Mouse (Mus musculus): ENCODE measurements at regions not wholly inside any gene's neighbourhood (a gene's known extent, or its start where the extent isn't known, plus 50 kb on each side); places are given as distances from the start of the nearest gene placed in this dataset.

- Histone ChIP-seq H3K4me1 (ENCODE audit: control insufficient read depth, insufficient read depth, low read length) (no peaks in the 10 kb centered on the region; the same call in 1 of the 2 replicates), H3K4me3 (replicated peaks; ENCODE audit: low read length) (no peak overlapping the region), H3K36me3 (ENCODE audit: control insufficient read depth, insufficient read depth, low read length) (no peaks in the 10 kb centered on the region), H3K9ac (ENCODE audit: low read depth, low read length, severe bottlenecking) (no peak overlapping the region), H3K4me2 (replicated peaks; ENCODE audit: low read depth, low read length, severe bottlenecking) (no peak overlapping the region), H3K9me3 (ENCODE audit: control insufficient read depth, low read length) (no peaks in the 10 kb centered on the region), H3K27me3 (ENCODE audit: control insufficient read depth, insufficient read depth, low read length) (no peaks in the 10 kb centered on the region), H3K27ac (replicated peaks; ENCODE audit: low read depth, low read length) (no peak overlapping the region)
- ATAC-seq (ENCODE audit: low FRiP score, low read depth), result no peak
- DNase-seq (ENCODE audit: low spot score), result no peak
- WGBS, result 65% methylated on average over 2 of the region's 2 CpGs
- TF ChIP-seq POLR2A (IDR thresholded peaks at IDR 0.05; ENCODE audit: borderline replicate concordance, extremely low read depth, insufficient read depth, insufficient read length), result no peak
Observed at GRCm38 (mm10) chr6:52461186-52461585, 147.9 kb downstream of the Evx1 start.

GRCm38 (mm10) chr6:52463369-52463768 lies 150.1 kb downstream of the Evx1 start:
- no peaks in the 10 kb centered on the region for H3K36me3 ChIP-seq (ENCODE audit: control insufficient read depth, insufficient read depth, low read length)
- WGBS, result 69% methylated on average over 12 of the region's 12 CpGs
- H3K9me3 ChIP-seq (ENCODE audit: control insufficient read depth, low read length), result no peaks in the 10 kb centered on the region
- no peak overlapping the region for H3K4me2 ChIP-seq (replicated peaks; ENCODE audit: low read depth, low read length, severe bottlenecking)
- no peak for DNase-seq (ENCODE audit: low spot score)
- no peak for ATAC-seq (ENCODE audit: low FRiP score, low read depth)
- H3K4me3 ChIP-seq (replicated peaks; ENCODE audit: low read length), result no peak overlapping the region
- TF ChIP-seq POLR2A (IDR thresholded peaks at IDR 0.05; ENCODE audit: borderline replicate concordance, extremely low read depth, insufficient read depth, insufficient read length), result no peak
- H3K27ac ChIP-seq (replicated peaks; ENCODE audit: low read depth, low read length), result no peak overlapping the region
- H3K4me1 ChIP-seq (ENCODE audit: control insufficient read depth, insufficient read depth, low read length), result no peaks in the 10 kb centered on the region
- no peaks in the 10 kb centered on the region for H3K27me3 ChIP-seq (ENCODE audit: control insufficient read depth, insufficient read depth, low read length)
- no peak overlapping the region for H3K9ac ChIP-seq (ENCODE audit: low read depth, low read length, severe bottlenecking)

GRCm38 (mm10) chr6:52464571-52464970 lies 151.3 kb downstream of the Evx1 start:
- H3K27ac ChIP-seq (replicated peaks; ENCODE audit: low read depth, low read length), result no peak overlapping the region
- no peak overlapping the region for H3K4me3 ChIP-seq (replicated peaks; ENCODE audit: low read length)
- 50% methylated on average over 3 of the region's 3 CpGs for WGBS
- no peaks in the 10 kb centered on the region for H3K4me1 ChIP-seq (ENCODE audit: control insufficient read depth, insufficient read depth, low read length)
- H3K36me3 ChIP-seq (ENCODE audit: control insufficient read depth, insufficient read depth, low read length), result no peaks in the 10 kb centered on the region
- H3K9me3 ChIP-seq (ENCODE audit: control insufficient read depth, low read length), result no peaks in the 10 kb centered on the region
- no peaks in the 10 kb centered on the region for H3K27me3 ChIP-seq (ENCODE audit: control insufficient read depth, insufficient read depth, low read length)
- no peak for TF ChIP-seq POLR2A (IDR thresholded peaks at IDR 0.05; ENCODE audit: borderline replicate concordance, extremely low read depth, insufficient read depth, insufficient read length)
- no peak overlapping the region for H3K4me2 ChIP-seq (replicated peaks; ENCODE audit: low read depth, low read length, severe bottlenecking)
- ATAC-seq (ENCODE audit: low FRiP score, low read depth) (no peak), DNase-seq (ENCODE audit: low spot score) (no peak)
- no peak overlapping the region for H3K9ac ChIP-seq (ENCODE audit: low read depth, low read length, severe bottlenecking)

- H3K27ac ChIP-seq (replicated peaks; ENCODE audit: low read depth, low read length), result no peak overlapping the region
- no peak for ATAC-seq (ENCODE audit: low FRiP score, low read depth)
- TF ChIP-seq POLR2A (IDR thresholded peaks at IDR 0.05; ENCODE audit: borderline replicate concordance, extremely low read depth, insufficient read depth, insufficient read length), result no peak
- H3K27me3 ChIP-seq (ENCODE audit: control insufficient read depth, insufficient read depth, low read length), result no peaks in the 10 kb centered on the region
- H3K4me1 ChIP-seq (ENCODE audit: control insufficient read depth, insufficient read depth, low read length), result no peaks in the 10 kb centered on the region
- no peak overlapping the region for H3K4me3 ChIP-seq (replicated peaks; ENCODE audit: low read length)
- DNase-seq (ENCODE audit: low spot score), result no peak
- WGBS, result 79% methylated on average over 9 of the region's 9 CpGs
- H3K36me3 ChIP-seq (ENCODE audit: control insufficient read depth, insufficient read depth, low read length), result no peaks in the 10 kb centered on the region
- no peak overlapping the region for H3K9ac ChIP-seq (ENCODE audit: low read depth, low read length, severe bottlenecking)
- no peak overlapping the region for H3K4me2 ChIP-seq (replicated peaks; ENCODE audit: low read depth, low read length, severe bottlenecking)
- no peaks in the 10 kb centered on the region for H3K9me3 ChIP-seq (ENCODE audit: control insufficient read depth, low read length)
Observed at GRCm38 (mm10) chr6:52465834-52466525, 152.7 kb downstream of the Evx1 start.

- Histone ChIP-seq H3K4me1 (ENCODE audit: control insufficient read depth, insufficient read depth, low read length) (no peaks in the 10 kb centered on the region), H3K4me2 (replicated peaks; ENCODE audit: low read depth, low read length, severe bottlenecking) (no peak overlapping the region), H3K9ac (ENCODE audit: low read depth, low read length, severe bottlenecking) (no peak overlapping the region), H3K27ac (replicated peaks; ENCODE audit: low read depth, low read length) (no peak overlapping the region), H3K27me3 (ENCODE audit: control insufficient read depth, insufficient read depth, low read length) (no peaks in the 10 kb centered on the region), H3K4me3 (replicated peaks; ENCODE audit: low read length) (no peak overlapping the region), H3K9me3 (ENCODE audit: control insufficient read depth, low read length) (no peaks in the 10 kb centered on the region), H3K36me3 (ENCODE audit: control insufficient read depth, insufficient read depth, low read length) (no peaks in the 10 kb centered on the region)
- TF ChIP-seq POLR2A (IDR thresholded peaks at IDR 0.05; ENCODE audit: borderline replicate concordance, extremely low read depth, insufficient read depth, insufficient read length), result no peak
- whole genome bisulfite sequencing, result 70% methylated on average over 13 of the region's 13 CpGs
- ATAC-seq (ENCODE audit: low FRiP score, low read depth) (no peak), DNase-seq (ENCODE audit: low spot score) (no peak)
Observed at GRCm38 (mm10) chr6:52470831-52471230, 157.5 kb downstream of the Evx1 start.

Data from limb, embryonic 14.5 days (tissue).